Mouse (Mus musculus) erythroblast, embryonic 14.5 days (primary cell): ENCODE measurements around the gene Scrn1.

Experiments
- GATA1 ChIP-seq: IDR thresholded peaks from 2 replicates; pipeline ENCODE4 v1.6.1; 2012; ENCODE audit warnings: low read length, inconsistent platforms, mixed read lengths
- TAL1 ChIP-seq: IDR thresholded peaks from 3 replicates; pipeline ENCODE4 v1.6.1; 2012; ENCODE audit warnings: low read length, inconsistent platforms, mixed read lengths

GRCm38 (mm10) chr6:54548314-54549019 lies 17.8 kb downstream of the Scrn1 start:
- TF ChIP-seq GATA1, result no peak
- no peak for TF ChIP-seq TAL1
